Mouse (Mus musculus): Measurements from ENCODE around the gene Pmm2.

GRCm38 (mm10) chr16:8596336-8596735 lies 41.1 kb upstream of the Pmm2 start:
- TF ChIP-seq CTCF (IDR thresholded peaks at IDR 0.05; ENCODE audit: insufficient read depth, low read length) (no peak), POLR2A (IDR thresholded peaks at IDR 0.05; ENCODE audit: borderline replicate concordance, extremely low read depth, low read depth, low read length) (no peak)

Measured in lung, adult 2 months (tissue).